Mouse (Mus musculus): ENCODE data around the gene Inpp5a. TPM values are rescaled to one million over a fixed set of nuclear protein-coding genes. Genes with fewer than 3 reads are reported as not detected.

Inpp5a gene
- polyA plus RNA-seq, 1 experiment from 2014 or later: 18.4 TPM

GRCm38 (mm10) chr7:139452199-139452598 is 63.3 kb downstream of the Inpp5a start:
- H3K9ac ChIP-seq (replicated peaks): no peak overlapping the region
- H3K36me3 ChIP-seq: no peaks in the 10 kb centered on the region
- no peaks in the 10 kb centered on the region for H3K9me3 ChIP-seq (replicated peaks)
- H3K4me2 ChIP-seq: no peak overlapping the region
- no peak overlapping the region for H3K4me3 ChIP-seq (replicated peaks)
- no peaks in the 10 kb centered on the region for H3K27me3 ChIP-seq (replicated peaks)
- WGBS: 87% methylated on average over 2 of the region's 2 CpGs
- H3K4me1 ChIP-seq: peaks cover 2% of the 10 kb centered on the region; the same call in 1 of the 2 replicates
- no peak for ATAC-seq (ENCODE audit: low FRiP score)
- H3K27ac ChIP-seq (replicated peaks): no peak overlapping the region

- Histone ChIP-seq H3K27me3 (replicated peaks) (no peaks in the 10 kb centered on the region), H3K9me3 (replicated peaks) (no peaks in the 10 kb centered on the region), H3K9ac (replicated peaks) (no peak overlapping the region), H3K27ac (replicated peaks) (no peak overlapping the region), H3K4me2 (no peak overlapping the region), H3K36me3 (no peaks in the 10 kb centered on the region), H3K4me1 (peaks cover 3% of the 10 kb centered on the region; the same call in 1 of the 2 replicates), H3K4me3 (replicated peaks) (no peak overlapping the region)
- WGBS: 89% methylated on average over 1 of the region's 1 CpGs
- no peak for ATAC-seq (ENCODE audit: low FRiP score)
Observed at GRCm38 (mm10) chr7:139453198-139453597, 64.3 kb downstream of the Inpp5a start.

DNA sequence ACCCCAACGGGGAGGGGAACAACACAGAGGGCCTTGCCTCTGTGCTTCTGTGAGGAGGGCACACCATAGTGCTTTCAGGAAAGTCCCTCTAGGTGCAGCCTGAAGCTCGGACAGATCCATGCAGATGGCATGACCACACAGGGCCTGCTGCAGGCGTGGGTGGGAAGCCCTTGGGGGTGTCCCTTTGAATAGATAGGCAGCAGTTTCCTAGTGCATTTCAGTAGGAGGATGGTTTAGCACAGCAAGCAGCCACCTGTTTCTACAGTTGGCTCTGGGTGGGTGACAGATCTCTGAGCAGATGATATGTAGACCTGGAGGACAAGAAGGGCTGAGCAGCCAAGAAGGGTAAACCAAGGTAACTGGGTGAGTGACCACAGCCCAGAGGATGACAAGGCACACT is 65.4 kb downstream of the Inpp5a start:
- no peak for ATAC-seq (ENCODE audit: low FRiP score)
- 81% methylated on average over 3 of the region's 3 CpGs for WGBS

GRCm38 (mm10) chr7:139456759-139457158 is 67.8 kb downstream of the Inpp5a start:
- WGBS: 72% methylated on average over 6 of the region's 6 CpGs
- H3K27ac ChIP-seq (replicated peaks): no peak overlapping the region
- H3K9ac ChIP-seq (replicated peaks): no peak overlapping the region
- H3K36me3 ChIP-seq: no peaks in the 10 kb centered on the region
- H3K4me3 ChIP-seq (replicated peaks): no peak overlapping the region
- no peak overlapping the region for H3K4me2 ChIP-seq
- H3K9me3 ChIP-seq (replicated peaks): no peaks in the 10 kb centered on the region
- peaks cover 3% of the 10 kb centered on the region; the same call in 1 of the 2 replicates for H3K4me1 ChIP-seq
- H3K27me3 ChIP-seq (replicated peaks): no peaks in the 10 kb centered on the region
- no peak for ATAC-seq (ENCODE audit: low FRiP score)

More for the DNA sequence above, 65.4 kb downstream of the Inpp5a start:
- H3K27ac ChIP-seq (replicated peaks): no peak overlapping the region
- no peaks in the 10 kb centered on the region for H3K36me3 ChIP-seq
- no peak overlapping the region for H3K9ac ChIP-seq (replicated peaks)
- no peaks in the 10 kb centered on the region for H3K9me3 ChIP-seq (replicated peaks)
- H3K4me2 ChIP-seq: no peak overlapping the region
- H3K4me1 ChIP-seq: peaks cover 3% of the 10 kb centered on the region; the same call in 1 of the 2 replicates
- no peak overlapping the region for H3K4me3 ChIP-seq (replicated peaks)
- no peaks in the 10 kb centered on the region for H3K27me3 ChIP-seq (replicated peaks)

GRCm38 (mm10) chr7:139461344-139461743 is 72.4 kb downstream of the Inpp5a start:
- Histone ChIP-seq H3K4me3 (replicated peaks) (no peak overlapping the region), H3K9ac (replicated peaks) (no peak overlapping the region), H3K9me3 (replicated peaks) (no peaks in the 10 kb centered on the region), H3K36me3 (no peaks in the 10 kb centered on the region), H3K27ac (replicated peaks) (no peak overlapping the region), H3K27me3 (replicated peaks) (no peaks in the 10 kb centered on the region), H3K4me1 (peaks cover 3% of the 10 kb centered on the region; the same call in 1 of the 2 replicates), H3K4me2 (no peak overlapping the region)
- WGBS: 94% methylated on average over 12 of the region's 12 CpGs
- ATAC-seq (ENCODE audit: low FRiP score): no peak

GRCm38 (mm10) chr7:139462142-139462541 is 73.2 kb downstream of the Inpp5a start:
- Histone ChIP-seq H3K36me3 (no peaks in the 10 kb centered on the region), H3K9me3 (replicated peaks) (no peaks in the 10 kb centered on the region), H3K4me3 (replicated peaks) (no peak overlapping the region), H3K27me3 (replicated peaks) (no peaks in the 10 kb centered on the region), H3K4me2 (no peak overlapping the region), H3K4me1 (peaks cover 5% of the 10 kb centered on the region; the same call in 1 of the 2 replicates), H3K27ac (replicated peaks) (no peak overlapping the region), H3K9ac (replicated peaks) (no peak overlapping the region)
- WGBS: 84% methylated on average over 10 of the region's 10 CpGs
- no peak for ATAC-seq (ENCODE audit: low FRiP score)

- no peaks in the 10 kb centered on the region for H3K27me3 ChIP-seq (replicated peaks)
- 78% methylated on average over 4 of the region's 4 CpGs for WGBS
- H3K4me2 ChIP-seq: no peak overlapping the region
- H3K4me1 ChIP-seq: peaks cover 22% of the 10 kb centered on the region
- H3K36me3 ChIP-seq: no peaks in the 10 kb centered on the region
- ATAC-seq (ENCODE audit: low FRiP score): no peak
- no peak overlapping the region for H3K9ac ChIP-seq (replicated peaks)
- no peak overlapping the region for H3K27ac ChIP-seq (replicated peaks)
- no peak overlapping the region for H3K4me3 ChIP-seq (replicated peaks)
- H3K9me3 ChIP-seq (replicated peaks): no peaks in the 10 kb centered on the region
Observed at GRCm38 (mm10) chr7:139465538-139465937, 76.6 kb downstream of the Inpp5a start.

GRCm38 (mm10) chr7:139466484-139467176 is 77.7 kb downstream of the Inpp5a start:
- Histone ChIP-seq H3K9ac (replicated peaks) (no peak overlapping the region), H3K9me3 (replicated peaks) (no peaks in the 10 kb centered on the region), H3K4me3 (replicated peaks) (no peak overlapping the region), H3K27ac (replicated peaks) (no peak overlapping the region), H3K4me1 (peaks cover 22% of the 10 kb centered on the region), H3K27me3 (replicated peaks) (no peaks in the 10 kb centered on the region), H3K4me2 (no peak overlapping the region), H3K36me3 (no peaks in the 10 kb centered on the region)
- WGBS: 50% methylated on average over 7 of the region's 7 CpGs
- ATAC-seq (ENCODE audit: low FRiP score): no peak

GRCm38 (mm10) chr7:139467177-139467895 is 78.4 kb downstream of the Inpp5a start:
- H3K9ac ChIP-seq (replicated peaks): no peak overlapping the region
- H3K4me2 ChIP-seq: no peak overlapping the region
- ATAC-seq (ENCODE audit: low FRiP score): no peak
- H3K9me3 ChIP-seq (replicated peaks): no peaks in the 10 kb centered on the region
- H3K27ac ChIP-seq (replicated peaks): no peak overlapping the region
- H3K4me3 ChIP-seq (replicated peaks): no peak overlapping the region
- peaks cover 22% of the 10 kb centered on the region for H3K4me1 ChIP-seq
- 79% methylated on average over 10 of the region's 10 CpGs for WGBS
- H3K27me3 ChIP-seq (replicated peaks): no peaks in the 10 kb centered on the region
- no peaks in the 10 kb centered on the region for H3K36me3 ChIP-seq

GRCm38 (mm10) chr7:139467896-139468279 is 79.0 kb downstream of the Inpp5a start:
- no peak overlapping the region for H3K4me3 ChIP-seq (replicated peaks)
- no peaks in the 10 kb centered on the region for H3K27me3 ChIP-seq (replicated peaks)
- no peaks in the 10 kb centered on the region for H3K9me3 ChIP-seq (replicated peaks)
- peaks cover 22% of the 10 kb centered on the region for H3K4me1 ChIP-seq
- no peak overlapping the region for H3K4me2 ChIP-seq
- H3K36me3 ChIP-seq: no peaks in the 10 kb centered on the region
- no peak for ATAC-seq (ENCODE audit: low FRiP score)
- H3K9ac ChIP-seq (replicated peaks): no peak overlapping the region
- 82% methylated on average over 4 of the region's 4 CpGs for WGBS
- no peak overlapping the region for H3K27ac ChIP-seq (replicated peaks)

DNA sequence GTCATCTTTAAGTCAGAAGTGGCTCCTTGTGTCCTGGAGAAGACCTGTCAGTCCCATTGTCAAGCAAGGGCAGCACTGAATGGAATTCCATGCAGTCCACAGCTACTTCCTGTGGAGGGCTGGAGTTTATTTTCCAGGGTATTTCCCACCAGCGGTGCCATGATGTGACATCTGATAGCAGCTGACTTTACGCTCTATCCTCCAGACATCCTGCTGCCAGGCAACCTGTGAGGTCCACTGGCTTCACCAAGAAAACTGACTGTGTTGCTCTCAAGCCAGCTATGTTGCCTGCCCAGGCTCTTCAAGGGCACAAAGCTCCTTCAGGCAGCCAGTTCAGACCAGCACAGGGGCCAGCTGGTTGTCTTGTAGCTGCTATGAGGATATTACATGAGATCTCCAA is 79.5 kb downstream of the Inpp5a start:
- no peaks in the 10 kb centered on the region for H3K9me3 ChIP-seq (replicated peaks)
- H3K4me3 ChIP-seq (replicated peaks): no peak overlapping the region
- H3K4me1 ChIP-seq: peaks cover 22% of the 10 kb centered on the region
- H3K27ac ChIP-seq (replicated peaks): no peak overlapping the region
- WGBS: 68% methylated on average over 2 of the region's 2 CpGs
- H3K27me3 ChIP-seq (replicated peaks): no peaks in the 10 kb centered on the region
- no peak overlapping the region for H3K4me2 ChIP-seq
- no peak overlapping the region for H3K9ac ChIP-seq (replicated peaks)
- no peaks in the 10 kb centered on the region for H3K36me3 ChIP-seq
- no peak for ATAC-seq (ENCODE audit: low FRiP score)

- H3K9ac ChIP-seq (replicated peaks): no peak overlapping the region
- 83% methylated on average over 4 of the region's 4 CpGs for WGBS
Observed at GRCm38 (mm10) chr7:139469457-139469856, 80.5 kb downstream of the Inpp5a start.

More at GRCm38 (mm10) chr7:139469457-139469856, 80.5 kb downstream of the Inpp5a start:
- Histone ChIP-seq H3K4me2 (no peak overlapping the region), H3K27ac (replicated peaks) (no peak overlapping the region), H3K27me3 (replicated peaks) (no peaks in the 10 kb centered on the region), H3K4me1 (peaks cover 22% of the 10 kb centered on the region), H3K9me3 (replicated peaks) (no peaks in the 10 kb centered on the region), H3K4me3 (replicated peaks) (no peak overlapping the region), H3K36me3 (no peaks in the 10 kb centered on the region)
- ATAC-seq (ENCODE audit: low FRiP score): no peak
